Comparison of ENCODE assay signal across 8 mouse cellular contexts in the genomic region with DNA sequence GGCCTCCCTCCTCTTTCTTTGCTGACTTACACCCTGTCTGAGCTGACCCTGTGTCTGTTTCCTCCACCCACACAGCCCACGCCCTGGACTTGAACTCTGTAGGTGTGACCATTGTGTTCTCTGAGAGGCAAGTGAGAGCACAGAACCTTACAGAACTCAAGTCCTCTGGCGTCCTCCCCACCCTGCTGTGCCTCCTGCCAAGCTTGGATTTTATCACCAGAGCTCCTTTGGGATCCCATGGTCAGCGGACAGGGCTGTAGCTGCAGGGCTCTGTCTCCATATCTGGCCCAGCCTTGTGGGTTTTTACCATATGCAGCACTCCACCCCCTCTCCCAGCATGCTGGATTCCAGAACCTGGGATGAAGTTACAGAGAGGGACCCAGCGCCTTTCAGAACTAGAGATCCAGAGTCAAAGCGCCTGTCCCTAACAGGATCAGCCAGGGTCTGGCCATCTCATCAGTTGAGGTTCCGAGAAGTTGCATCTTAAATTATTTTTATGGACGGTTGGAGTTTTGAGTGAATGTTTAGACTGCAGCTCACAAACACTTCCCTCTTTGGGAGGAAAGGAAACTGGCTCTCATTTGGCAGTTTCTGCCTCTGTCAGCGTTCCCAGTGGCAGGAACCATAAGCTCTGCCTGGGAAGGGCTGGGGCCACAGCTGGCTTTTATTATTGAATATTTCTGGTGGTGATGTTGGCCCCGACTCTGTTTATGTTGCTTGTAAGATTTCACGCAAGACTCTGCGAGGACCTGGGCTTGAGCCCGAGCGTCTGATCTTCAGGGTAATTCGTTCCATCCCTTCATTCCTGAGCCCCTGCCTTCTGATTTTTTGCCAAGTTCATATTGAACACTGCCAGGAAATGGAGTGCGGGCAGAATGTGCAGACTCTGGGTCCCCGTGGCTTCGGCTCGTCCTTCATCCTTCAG.
A peak's percentile ranks its signal among the peaks of the same experiment; 100 is the strongest.
DNase-seq lines count a peak whose midpoint lies in the region; ATAC-seq and TF ChIP-seq lines count a peak whose summit lies in the region.

No protein-coding gene starts in this region.

- ATAC-seq in forebrain, embryonic 11.5 days (replicated peaks; ENCODE audit: low FRiP score): no peak
- ATAC-seq in heart, postnatal 0 days (ENCODE audit: insufficient read depth, low read depth): peak; percentile 62
- peak; percentile 31; the same call in 1 of the 2 replicates for ATAC-seq in megakaryocyte, adult 5-6 weeks (ENCODE audit: poor library complexity, severe bottlenecking)

- DNase-seq in spleen, adult 2 months (ENCODE audit: low read depth in 1 of 2, low spot score in 2 of 2): no peak
- DNase-seq in spleen, adult 18-20 months: no peak
- peak; percentile 56 for DNase-seq in forebrain, embryonic 11.5 days (ENCODE audit: low spot score)
- DNase-seq in heart, postnatal 0 days (ENCODE audit: low spot score): peak; percentile 62
- peak; percentile 82 for DNase-seq in kidney, postnatal 14 days
- DNase-seq in testis, postnatal 14 days (ENCODE audit: low spot score): peak; percentile 59
- DNase-seq in layer of hippocampus, adult 9-11 months: no peak

- no peak for TF ChIP-seq CTCF in spleen, adult 2 months (IDR thresholded peaks at IDR 0.05; ENCODE audit: extremely low read depth, insufficient read depth, insufficient read length, insufficient replicate concordance)
- no peak for TF ChIP-seq CTCF in heart, postnatal 0 days (IDR thresholded peaks at IDR 0.05; ENCODE audit: low read depth)

- WGBS in spleen, adult 2 months: 68% methylated on average over 18 of the region's 18 CpGs
- WGBS in forebrain, embryonic 11.5 days: 74% methylated on average over 18 of the region's 18 CpGs
- 26% methylated on average over 18 of the region's 18 CpGs for WGBS in heart, postnatal 0 days

- no peak overlapping the region for H3K9ac ChIP-seq in forebrain, embryonic 11.5 days (ENCODE audit: low read length)
- H3K9ac ChIP-seq in heart, postnatal 0 days (replicated peaks; ENCODE audit: low read depth, low read length): no peak overlapping the region

- peaks cover 14% of the 10 kb centered on the region; the same call in 1 of the 2 replicates for H3K4me1 ChIP-seq in spleen, adult 2 months (ENCODE audit: control insufficient read depth, insufficient read depth, insufficient read length)
- H3K4me1 ChIP-seq in forebrain, embryonic 11.5 days (replicated peaks; ENCODE audit: control insufficient read depth, insufficient read depth, low read length): no peaks in the 10 kb centered on the region
- peaks cover 27% of the 10 kb centered on the region for H3K4me1 ChIP-seq in heart, postnatal 0 days (ENCODE audit: control insufficient read depth, insufficient read depth)

- H3K4me2 ChIP-seq in forebrain, embryonic 11.5 days (ENCODE audit: low read depth, low read length, severe bottlenecking): no peak overlapping the region
- no peak overlapping the region for H3K4me2 ChIP-seq in heart, postnatal 0 days (ENCODE audit: low read depth, low read length)

- H3K27ac ChIP-seq in spleen, adult 2 months (ENCODE audit: insufficient read depth, low read length): peak overlapping the region; percentile 27; the same call in 1 of the 2 replicates
- H3K27ac ChIP-seq in forebrain, embryonic 11.5 days (ENCODE audit: low read depth, low read length): no peak overlapping the region
- peak overlapping the region; percentile 73 for H3K27ac ChIP-seq in heart, postnatal 0 days (ENCODE audit: low read depth)

- no peak overlapping the region for H3K4me3 ChIP-seq in spleen, adult 2 months (ENCODE audit: extremely low read depth, insufficient read depth, insufficient read length)
- H3K4me3 ChIP-seq in forebrain, embryonic 11.5 days (ENCODE audit: low read depth, low read length): no peak overlapping the region
- no peak overlapping the region for H3K4me3 ChIP-seq in heart, postnatal 0 days (ENCODE audit: low read depth, low read length)

- no peaks in the 10 kb centered on the region for H3K27me3 ChIP-seq in spleen, adult 2 months (ENCODE audit: control insufficient read depth, insufficient read depth, low read length)
- no peaks in the 10 kb centered on the region for H3K27me3 ChIP-seq in forebrain, embryonic 11.5 days (ENCODE audit: control insufficient read depth, insufficient read depth, low read length)
- H3K27me3 ChIP-seq in heart, postnatal 0 days (ENCODE audit: control insufficient read depth, insufficient read depth, low read length): no peaks in the 10 kb centered on the region

- TF ChIP-seq EP300 in heart, postnatal 0 days (IDR thresholded peaks at IDR 0.05; ENCODE audit: low read depth): peak; percentile 39; the same call in 1 of the 2 replicates

- no peaks in the 10 kb centered on the region for H3K9me3 ChIP-seq in forebrain, embryonic 11.5 days (ENCODE audit: control insufficient read depth, low read length)
- H3K9me3 ChIP-seq in heart, postnatal 0 days (replicated peaks; ENCODE audit: control insufficient read depth, low read length): no peaks in the 10 kb centered on the region

- no peaks in the 10 kb centered on the region for H3K36me3 ChIP-seq in spleen, adult 2 months (ENCODE audit: control insufficient read depth, insufficient read depth, low read length)
- no peaks in the 10 kb centered on the region for H3K36me3 ChIP-seq in forebrain, embryonic 11.5 days (ENCODE audit: control insufficient read depth, insufficient read depth, low read length)
- no peaks in the 10 kb centered on the region for H3K36me3 ChIP-seq in heart, postnatal 0 days (replicated peaks; ENCODE audit: control insufficient read depth, insufficient read depth, low read length)

- TF ChIP-seq POLR2A in spleen, adult 2 months (IDR thresholded peaks at IDR 0.05; ENCODE audit: low read depth, low read length): no peak

Comparison
In these comparisons a context has a peak if more than half of its experiments do, and no peak if none do; other contexts are left out.
1. DNase-seq: peak in forebrain, embryonic 11.5 days (single experiment), heart, postnatal 0 days (single experiment), kidney, postnatal 14 days (single experiment) and testis, postnatal 14 days (single experiment); none in spleen, adult 2 months (0 of 2), spleen, adult 18-20 months (0 of 2) and layer of hippocampus, adult 9-11 months (single experiment).